24 mouse cellular contexts compared by ENCODE assay signal in genomic region chr4:43743099-43743498, GRCm38 (mm10). TPM values are rescaled to one million over a fixed set of nuclear protein-coding genes. Genes with fewer than 3 reads are reported as not detected.
DNase-seq lines count a peak whose midpoint lies in the region; ATAC-seq and TF ChIP-seq lines count a peak whose summit lies in the region.
"Had no signal": no experiment of that assay in that cellular context is flagged by ENCODE, and none has a peak within 500 bp of the region (broad histone marks: within the 10 kb centered on the region; RNA-seq: fewer than 3 reads in every experiment).

No protein-coding gene starts in this region.

- no peaks in the 10 kb centered on the region for H3K36me3 ChIP-seq in heart, postnatal 0 days (replicated peaks; ENCODE audit: control insufficient read depth, insufficient read depth, low read length)
- no peaks in the 10 kb centered on the region for H3K36me3 ChIP-seq in heart, embryonic 12.5 days
- H3K36me3 ChIP-seq in midbrain, postnatal 0 days (ENCODE audit: insufficient read depth, low read length): no peaks in the 10 kb centered on the region
- H3K36me3 ChIP-seq in midbrain, embryonic 13.5 days: no peaks in the 10 kb centered on the region
- H3K36me3 ChIP-seq: embryonic facial prominence, embryonic 15.5 days; forebrain, embryonic 10.5 days; hindbrain, embryonic 13.5 days; limb, embryonic 12.5 days had no signal

- H3K4me2 ChIP-seq in heart, postnatal 0 days (ENCODE audit: low read depth, low read length): no peak overlapping the region
- no peak overlapping the region for H3K4me2 ChIP-seq in heart, embryonic 12.5 days
- H3K4me2 ChIP-seq in midbrain, postnatal 0 days (ENCODE audit: low read depth, low read length, poor library complexity, severe bottlenecking): no peak overlapping the region
- H3K4me2 ChIP-seq in midbrain, embryonic 13.5 days (replicated peaks): no peak overlapping the region
- H3K4me2 ChIP-seq: embryonic facial prominence, embryonic 15.5 days; hindbrain, embryonic 13.5 days; limb, embryonic 12.5 days had no signal

- TF ChIP-seq EP300 in heart, postnatal 0 days (IDR thresholded peaks at IDR 0.05; ENCODE audit: low read depth): no peak

- no peaks in the 10 kb centered on the region for H3K9me3 ChIP-seq in heart, postnatal 0 days (replicated peaks; ENCODE audit: control insufficient read depth, low read length)
- no peaks in the 10 kb centered on the region for H3K9me3 ChIP-seq in heart, embryonic 12.5 days (replicated peaks)
- no peaks in the 10 kb centered on the region for H3K9me3 ChIP-seq in midbrain, postnatal 0 days (ENCODE audit: low read length)
- H3K9me3 ChIP-seq in midbrain, embryonic 13.5 days: no peaks in the 10 kb centered on the region
- H3K9me3 ChIP-seq: embryonic facial prominence, embryonic 15.5 days; forebrain, embryonic 10.5 days; hindbrain, embryonic 13.5 days; limb, embryonic 12.5 days had no signal

- H3K9ac ChIP-seq in heart, postnatal 0 days (replicated peaks; ENCODE audit: low read depth, low read length): no peak overlapping the region
- no peak overlapping the region for H3K9ac ChIP-seq in heart, embryonic 12.5 days
- no peak overlapping the region for H3K9ac ChIP-seq in midbrain, postnatal 0 days (replicated peaks; ENCODE audit: low read length, poor library complexity, severe bottlenecking)
- H3K9ac ChIP-seq in midbrain, embryonic 13.5 days (replicated peaks): no peak overlapping the region
- H3K9ac ChIP-seq: embryonic facial prominence, embryonic 15.5 days; hindbrain, embryonic 13.5 days; limb, embryonic 12.5 days had no signal

- no peaks in the 10 kb centered on the region for H3K27me3 ChIP-seq in heart, postnatal 0 days (ENCODE audit: control insufficient read depth, insufficient read depth, low read length)
- H3K27me3 ChIP-seq in heart, embryonic 12.5 days (replicated peaks): no peaks in the 10 kb centered on the region
- H3K27me3 ChIP-seq in midbrain, postnatal 0 days (ENCODE audit: insufficient read depth, low read length): no peaks in the 10 kb centered on the region
- no peaks in the 10 kb centered on the region for H3K27me3 ChIP-seq in midbrain, embryonic 13.5 days
- H3K27me3 ChIP-seq: embryonic facial prominence, embryonic 15.5 days; hindbrain, embryonic 13.5 days; limb, embryonic 12.5 days had no signal

- H3K4me3 ChIP-seq in heart, postnatal 0 days (ENCODE audit: low read depth, low read length): no peak overlapping the region
- H3K4me3 ChIP-seq in heart, embryonic 12.5 days: no peak overlapping the region
- no peak overlapping the region for H3K4me3 ChIP-seq in layer of hippocampus, adult 2 months
- no peak overlapping the region for H3K4me3 ChIP-seq in midbrain, postnatal 0 days (ENCODE audit: low read depth, low read length)
- H3K4me3 ChIP-seq in midbrain, embryonic 13.5 days (replicated peaks): no peak overlapping the region
- H3K4me3 ChIP-seq: embryonic facial prominence, embryonic 15.5 days; forebrain, embryonic 10.5 days; hindbrain, embryonic 13.5 days; limb, embryonic 12.5 days had no signal

- peak; percentile 49 for TF ChIP-seq CTCF in heart, postnatal 0 days (IDR thresholded peaks at IDR 0.05; ENCODE audit: low read depth)
- peak; percentile 73 for TF ChIP-seq CTCF in layer of hippocampus, adult 2 months (conservative IDR thresholded peaks at IDR 0.05)
- TF ChIP-seq CTCF in midbrain, postnatal 0 days (IDR thresholded peaks at IDR 0.05): peak; percentile 61

- H3K27ac ChIP-seq in heart, postnatal 0 days (ENCODE audit: low read depth): no peak overlapping the region
- H3K27ac ChIP-seq in heart, embryonic 12.5 days (ENCODE audit: poor library complexity, severe bottlenecking): no peak overlapping the region
- no peak overlapping the region for H3K27ac ChIP-seq in layer of hippocampus, adult 2 months
- H3K27ac ChIP-seq in midbrain, postnatal 0 days (ENCODE audit: low read depth, low read length): no peak overlapping the region
- H3K27ac ChIP-seq in midbrain, embryonic 13.5 days: no peak overlapping the region
- H3K27ac ChIP-seq: embryonic facial prominence, embryonic 15.5 days; forebrain, embryonic 10.5 days; hindbrain, embryonic 13.5 days; limb, embryonic 12.5 days had no signal

- no peak for DNase-seq in heart, postnatal 0 days (ENCODE audit: low spot score)
- no peak for DNase-seq in layer of hippocampus, adult 2 months (ENCODE audit: low spot score in 2 of 2)
- no peak for DNase-seq in layer of hippocampus, postnatal 25 days (ENCODE audit: extremely low spot score in 1 of 2, low spot score in 1 of 2)
- DNase-seq in midbrain, postnatal 0 days (ENCODE audit: low spot score): no peak
- DNase-seq in spleen, postnatal 14 days (ENCODE audit: low spot score in 2 of 2): no peak
- no peak for DNase-seq in adrenal gland, adult 18-20 months (ENCODE audit: low spot score in 2 of 2)
- DNase-seq: adrenal gland, adult 2 months; cerebellum, postnatal 10 days; embryo, embryonic 11 days; thymus, postnatal 25 days had no signal

- H3K4me1 ChIP-seq in heart, postnatal 0 days (ENCODE audit: control insufficient read depth, insufficient read depth): no peaks in the 10 kb centered on the region
- H3K4me1 ChIP-seq in heart, embryonic 12.5 days (replicated peaks): peaks cover 10% of the 10 kb centered on the region; the same call in 1 of the 2 replicates
- no peaks in the 10 kb centered on the region for H3K4me1 ChIP-seq in midbrain, postnatal 0 days (ENCODE audit: insufficient read depth, low read length)
- no peaks in the 10 kb centered on the region for H3K4me1 ChIP-seq in midbrain, embryonic 13.5 days (replicated peaks)
- H3K4me1 ChIP-seq: embryonic facial prominence, embryonic 15.5 days; hindbrain, embryonic 13.5 days had no signal

- WGBS in heart, postnatal 0 days: 3% methylated on average over 1 of the region's 1 CpGs
- WGBS in heart, embryonic 12.5 days: 12% methylated on average over 1 of the region's 1 CpGs
- 68% methylated on average over 1 of the region's 1 CpGs for WGBS in midbrain, postnatal 0 days
- WGBS in midbrain, embryonic 13.5 days: 71% methylated on average over 1 of the region's 1 CpGs

- no peak for ATAC-seq in heart, postnatal 0 days (ENCODE audit: insufficient read depth, low read depth)
- ATAC-seq in heart, embryonic 12.5 days (ENCODE audit: insufficient number of reproducible peaks, low FRiP score): no peak
- ATAC-seq in midbrain, postnatal 0 days (ENCODE audit: low FRiP score): no peak
- no peak for ATAC-seq in midbrain, embryonic 13.5 days
- ATAC-seq: intestine, embryonic 16.5 days had no signal

RNA-seq across cellular contexts. Expression of gene Spaar, which starts 13.3 kb away (rescaled TPM):
- total RNA-seq in heart, postnatal 0 days (2014; rRNA removed; ENCODE audit: low replicate concordance): 1.6 and 6.3 TPM in 2 replicates
- 1.1 and 1.3 TPM in 2 replicates for polyA plus RNA-seq in heart, postnatal 0 days (2015; fragmentation: Nextera tagmentation; extraction: Ambion mirVana)
- polyA plus RNA-seq in heart, embryonic 12.5 days (2016; fragmentation: Nextera tagmentation; extraction: Ambion mirVana): 0.15 and 0.35 TPM in 2 replicates
- under 1 TPM; 0.97 to 0.98 TPM for total RNA-seq in layer of hippocampus, adult 2 months (2021)
- 1 to 10 TPM in 1 of 2 experiments, under 1 TPM in 1; 0.57 to 1.1 TPM for total RNA-seq in layer of hippocampus, postnatal 25 days (2021)
- total RNA-seq in midbrain, postnatal 0 days (2014; rRNA removed): not detected in 2 replicates
- polyA plus RNA-seq in midbrain, postnatal 0 days (2015; fragmentation: Nextera tagmentation; extraction: Ambion mirVana): 0.07 and 0.28 TPM in 2 replicates
- polyA plus RNA-seq in midbrain, embryonic 13.5 days (2015; fragmentation: Nextera tagmentation; extraction: Ambion mirVana): 0.05 TPM in 1 of 2 replicates, not detected in the other
- 1 to 10 TPM; 1.6 to 2.3 TPM for total RNA-seq in adrenal gland, adult 18-20 months (2021)
- total RNA-seq: granulocyte monocyte progenitor cell, adult 5-6 weeks; megakaryocyte-erythroid progenitor cell, adult 5-6 weeks had no signal
- polyA plus RNA-seq: forebrain, embryonic 10.5 days; hindbrain, embryonic 13.5 days; neural tube, embryonic 11.5 days had no signal

RNA-seq across cellular contexts. Expression of gene Hrct1, which starts 16.1 kb away (rescaled TPM):
- 8.2 and 9.5 TPM in 2 replicates for total RNA-seq in heart, postnatal 0 days (2014; rRNA removed; ENCODE audit: low replicate concordance)
- polyA plus RNA-seq in heart, postnatal 0 days (2015; fragmentation: Nextera tagmentation; extraction: Ambion mirVana): 4.5 and 4.9 TPM in 2 replicates
- polyA plus RNA-seq in heart, embryonic 12.5 days (2016; fragmentation: Nextera tagmentation; extraction: Ambion mirVana): 0.96 and 1.0 TPM in 2 replicates
- total RNA-seq in layer of hippocampus, adult 2 months (2021): 1 to 10 TPM in 1 of 2 experiments, under 1 TPM in 1; 0.39 to 1.2 TPM
- 1 to 10 TPM in 1 of 2 experiments, under 1 TPM in 1; 0.54 to 1.2 TPM for total RNA-seq in layer of hippocampus, postnatal 25 days (2021)
- total RNA-seq in midbrain, postnatal 0 days (2014; rRNA removed): 1.1 TPM in 2 replicates
- 0.72 and 1.1 TPM in 2 replicates for polyA plus RNA-seq in midbrain, postnatal 0 days (2015; fragmentation: Nextera tagmentation; extraction: Ambion mirVana)
- polyA plus RNA-seq in midbrain, embryonic 13.5 days (2015; fragmentation: Nextera tagmentation; extraction: Ambion mirVana): 0.13 and 0.35 TPM in 2 replicates
- total RNA-seq in adrenal gland, adult 18-20 months (2021): 1 to 10 TPM; 2.4 to 6.4 TPM
- total RNA-seq: granulocyte monocyte progenitor cell, adult 5-6 weeks; megakaryocyte-erythroid progenitor cell, adult 5-6 weeks had no signal
- polyA plus RNA-seq: neural tube, embryonic 11.5 days had no signal

RNA-seq across cellular contexts. Expression of gene Olfr159, which starts 27.7 kb away (rescaled TPM):
- total RNA-seq in heart, postnatal 0 days (2014; rRNA removed; ENCODE audit: low replicate concordance): not detected in 2 replicates
- polyA plus RNA-seq in heart, postnatal 0 days (2015; fragmentation: Nextera tagmentation; extraction: Ambion mirVana): not detected in 2 replicates
- not detected in 2 replicates for polyA plus RNA-seq in heart, embryonic 12.5 days (2016; fragmentation: Nextera tagmentation; extraction: Ambion mirVana)
- total RNA-seq in layer of hippocampus, adult 2 months (2021): not detected
- total RNA-seq in layer of hippocampus, postnatal 25 days (2021): not detected
- not detected in 2 replicates for total RNA-seq in midbrain, postnatal 0 days (2014; rRNA removed)
- polyA plus RNA-seq in midbrain, postnatal 0 days (2015; fragmentation: Nextera tagmentation; extraction: Ambion mirVana): not detected in 2 replicates
- not detected in 2 replicates for polyA plus RNA-seq in midbrain, embryonic 13.5 days (2015; fragmentation: Nextera tagmentation; extraction: Ambion mirVana)
- total RNA-seq in adrenal gland, adult 18-20 months (2021): not detected
- total RNA-seq: adrenal gland, adult 2 months; ES-E14; granulocyte monocyte progenitor cell, adult 5-6 weeks; heart, postnatal 10 days; layer of hippocampus, adult 8-10 months; megakaryocyte-erythroid progenitor cell, adult 5-6 weeks had no signal
- polyA plus RNA-seq: adrenal gland, adult 2 months; embryonic facial prominence, embryonic 15.5 days; forebrain, embryonic 10.5 days; hindbrain, embryonic 13.5 days; intestine, embryonic 16.5 days; limb, embryonic 12.5 days; liver, embryonic 16.5 days; neural tube, embryonic 11.5 days had no signal

RNA-seq across cellular contexts. Expression of gene Olfr71, which starts 33.0 kb away (rescaled TPM):
- not detected in 2 replicates for total RNA-seq in heart, postnatal 0 days (2014; rRNA removed; ENCODE audit: low replicate concordance)
- polyA plus RNA-seq in heart, postnatal 0 days (2015; fragmentation: Nextera tagmentation; extraction: Ambion mirVana): not detected in 2 replicates
- not detected in 2 replicates for polyA plus RNA-seq in heart, embryonic 12.5 days (2016; fragmentation: Nextera tagmentation; extraction: Ambion mirVana)
- not detected for total RNA-seq in layer of hippocampus, adult 2 months (2021)
- not detected for total RNA-seq in layer of hippocampus, postnatal 25 days (2021)
- not detected in 2 replicates for total RNA-seq in midbrain, postnatal 0 days (2014; rRNA removed)
- polyA plus RNA-seq in midbrain, postnatal 0 days (2015; fragmentation: Nextera tagmentation; extraction: Ambion mirVana): not detected in 2 replicates
- 0.08 and 0.10 TPM in 2 replicates for polyA plus RNA-seq in midbrain, embryonic 13.5 days (2015; fragmentation: Nextera tagmentation; extraction: Ambion mirVana)
- not detected for total RNA-seq in adrenal gland, adult 18-20 months (2021)
- total RNA-seq: adrenal gland, adult 2 months; ES-E14; granulocyte monocyte progenitor cell, adult 5-6 weeks; heart, postnatal 10 days; layer of hippocampus, adult 8-10 months; megakaryocyte-erythroid progenitor cell, adult 5-6 weeks had no signal
- polyA plus RNA-seq: adrenal gland, adult 2 months; embryonic facial prominence, embryonic 15.5 days; forebrain, embryonic 10.5 days; hindbrain, embryonic 13.5 days; intestine, embryonic 16.5 days; limb, embryonic 12.5 days; liver, embryonic 16.5 days; neural tube, embryonic 11.5 days had no signal

RNA-seq across cellular contexts. Expression of gene Olfr70, which starts 42.5 kb away (rescaled TPM):
- 0.15 TPM in 1 of 2 replicates, not detected in the other for total RNA-seq in heart, postnatal 0 days (2014; rRNA removed; ENCODE audit: low replicate concordance)
- polyA plus RNA-seq in heart, postnatal 0 days (2015; fragmentation: Nextera tagmentation; extraction: Ambion mirVana): not detected in 2 replicates
- polyA plus RNA-seq in heart, embryonic 12.5 days (2016; fragmentation: Nextera tagmentation; extraction: Ambion mirVana): not detected in 2 replicates
- total RNA-seq in layer of hippocampus, adult 2 months (2021): not detected
- total RNA-seq in layer of hippocampus, postnatal 25 days (2021): not detected
- 0.09 TPM in 1 of 2 replicates, not detected in the other for total RNA-seq in midbrain, postnatal 0 days (2014; rRNA removed)
- polyA plus RNA-seq in midbrain, postnatal 0 days (2015; fragmentation: Nextera tagmentation; extraction: Ambion mirVana): not detected in 2 replicates
- 0.08 TPM in 1 of 2 replicates, not detected in the other for polyA plus RNA-seq in midbrain, embryonic 13.5 days (2015; fragmentation: Nextera tagmentation; extraction: Ambion mirVana)
- total RNA-seq in adrenal gland, adult 18-20 months (2021): not detected
- total RNA-seq: adrenal gland, adult 2 months; ES-E14; granulocyte monocyte progenitor cell, adult 5-6 weeks; heart, postnatal 10 days; layer of hippocampus, adult 8-10 months; megakaryocyte-erythroid progenitor cell, adult 5-6 weeks had no signal
- polyA plus RNA-seq: adrenal gland, adult 2 months; embryonic facial prominence, embryonic 15.5 days; forebrain, embryonic 10.5 days; hindbrain, embryonic 13.5 days; intestine, embryonic 16.5 days; liver, embryonic 16.5 days; neural tube, embryonic 11.5 days had no signal
